Mouse (Mus musculus) cortical plate, adult 2 months (tissue): Measurements from ENCODE around the gene Dnase2b.

Source experiments
- CTCF ChIP-seq: fragments of 200-500 bp; IDR thresholded peaks from 2 replicates; pipeline ENCODE4 v1.5.1; 2011; ENCODE audit warnings: mild to moderate bottlenecking, control low read depth, low read length; ENCODE audit not compliant: insufficient read depth; ENCODE audit errors: extremely low read depth
- POLR2A ChIP-seq: fragments of 200-500 bp; IDR thresholded peaks from 2 replicates; pipeline ENCODE4 v1.6.1; 2011; ENCODE audit warnings: mild to moderate bottlenecking, low read length, control low read depth; ENCODE audit not compliant: insufficient read depth; ENCODE audit errors: extremely low read depth

GRCm38 (mm10) chr3:146562936-146563335 lies 52.5 kb downstream of the Dnase2b start:
- TF ChIP-seq CTCF (no peak), POLR2A (no peak)
